Mouse (Mus musculus): ENCODE measurements around the gene Mdfic.

- TF ChIP-seq CTCF (IDR thresholded peaks at IDR 0.05; ENCODE audit: extremely low read depth, insufficient read depth, low read length), result no peak
- no peak for TF ChIP-seq POLR2A (IDR thresholded peaks at IDR 0.05; ENCODE audit: extremely low read depth, insufficient read depth, low read length)
Measured at GRCm38 (mm10) chr6:15710706-15711105, 9.8 kb upstream of the Mdfic start.
